Mouse (Mus musculus) layer of hippocampus, adult 2 months (tissue): Measurements from ENCODE around the gene Asb4. TPM values are rescaled to one million over a fixed set of nuclear protein-coding genes. Genes with fewer than 3 reads are reported as not detected.
"Not testable (repeated sequence)": the region's sequence is repeated elsewhere in the genome, so short reads cannot be mapped to it uniquely, and the experiment has no call there.

ENCODE experiments used
- DNase-seq, 2 experiments: peaks; one replicate each; pipeline ENCODE4 v3.0.0; 2022; ENCODE audit warnings: low spot score in 2 of 2
- H3K27ac ChIP-seq: fragments of 200-600 bp; 2 replicates; pipeline ENCODE4 v1.8.1; 2022
- H3K4me3 ChIP-seq: fragments of 200-600 bp; 2 replicates; pipeline ENCODE4 v1.8.1; 2022; ENCODE audit warnings: mild to moderate bottlenecking
- CTCF ChIP-seq: fragments of 200-600 bp; conservative IDR thresholded peaks from 2 replicates; pipeline ENCODE4 v1.8.1; 2022; ENCODE audit warnings: antibody characterized with exemption, mild to moderate bottlenecking, moderate library complexity
- long read RNA-seq, 2 experiments: library from polyadenylated mRNA; stranded (forward); transcript quantifications; one replicate each; pipeline ENCODE4 v2.0.0; 2021; ENCODE audit warnings: borderline mapping rate in 2 of 2
- total RNA-seq, 2 experiments: library from RNA; stranded (reverse); gene quantifications; 2 replicates each; pipeline ENCODE4 v1.2.3; 2021

The Asb4 gene
- total RNA-seq, result under 1 TPM; 0.22 to 0.36 TPM
- long read RNA-seq, experiment 1, result 0 reads
- long read RNA-seq, experiment 2, result 0 reads

DNA sequence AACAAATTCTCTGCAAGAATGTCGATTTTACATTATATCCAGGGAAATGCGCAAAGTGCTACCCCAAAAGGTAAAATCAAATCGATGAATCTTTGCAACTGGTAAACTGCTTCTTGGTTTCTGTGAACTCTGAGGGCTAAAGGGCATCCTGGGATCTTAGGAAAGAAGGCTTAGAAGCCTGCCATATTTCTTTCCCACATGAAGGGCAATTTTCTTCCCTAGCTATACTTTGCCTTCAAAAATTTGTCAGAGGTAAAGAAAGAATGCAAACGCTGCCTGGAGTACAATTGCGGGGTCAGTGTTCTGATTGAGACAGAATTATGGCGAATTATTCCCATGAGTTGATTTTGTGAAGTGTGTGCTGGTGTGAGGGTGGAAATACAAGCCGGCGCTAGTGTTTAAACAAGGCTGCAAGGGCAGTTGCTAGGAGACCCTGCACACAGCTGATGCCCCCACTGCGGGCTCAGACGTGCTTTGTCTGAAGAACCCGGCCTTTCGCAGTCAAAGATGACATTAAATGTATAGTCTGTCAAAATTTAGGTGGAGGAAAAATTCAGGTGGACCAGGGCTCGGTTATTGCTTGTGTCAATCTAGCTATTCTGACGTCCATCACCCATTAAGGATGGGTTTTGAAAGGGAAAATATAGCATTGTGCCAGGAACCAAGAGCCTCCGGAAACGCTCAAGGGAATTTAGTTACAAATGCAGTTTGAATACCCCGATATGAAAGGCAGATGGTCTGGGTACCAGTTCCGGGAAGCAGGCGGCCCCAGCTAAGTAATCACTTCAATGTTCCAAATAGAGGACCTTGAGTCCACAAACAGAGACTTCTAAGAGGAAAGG is at the start of gene Asb4:
Gene Asb4 (plus strand): TSS at position 51 of the 842 bp plus-strand sequence.
- no peak for DNase-seq
- H3K4me3 ChIP-seq, result peak within 1 kb of the TSS; percentile 48

DNA sequence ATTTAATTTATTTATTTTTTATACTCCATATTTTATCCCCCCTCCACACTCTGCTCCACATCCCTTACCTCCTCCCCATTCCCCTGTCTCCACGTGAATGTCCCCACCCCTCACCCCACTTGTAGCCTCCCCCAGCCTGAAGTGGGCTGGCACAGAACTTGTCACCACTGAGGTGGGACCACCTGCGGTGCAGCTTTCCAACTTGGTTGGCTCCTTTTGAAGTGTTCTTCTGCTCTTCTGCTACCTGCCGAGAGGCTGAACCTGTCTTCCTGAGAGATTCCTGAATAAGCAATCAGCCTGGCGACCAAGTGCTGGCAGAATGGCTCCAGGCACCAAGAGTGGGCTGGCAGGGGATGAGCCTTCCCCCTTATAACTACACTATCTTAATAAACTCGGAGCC is 49.2 kb upstream of the Asb4 start:
- no peak for DNase-seq
- H3K27ac ChIP-seq, result no peak overlapping the region
- H3K4me3 ChIP-seq, result no peak overlapping the region
- no peak for TF ChIP-seq CTCF

More for the DNA sequence above, at the start of gene Asb4:
- no peak for TF ChIP-seq CTCF
- H3K27ac ChIP-seq, result no peak within 1 kb of the TSS; the same call in 1 of the 2 replicates

DNA sequence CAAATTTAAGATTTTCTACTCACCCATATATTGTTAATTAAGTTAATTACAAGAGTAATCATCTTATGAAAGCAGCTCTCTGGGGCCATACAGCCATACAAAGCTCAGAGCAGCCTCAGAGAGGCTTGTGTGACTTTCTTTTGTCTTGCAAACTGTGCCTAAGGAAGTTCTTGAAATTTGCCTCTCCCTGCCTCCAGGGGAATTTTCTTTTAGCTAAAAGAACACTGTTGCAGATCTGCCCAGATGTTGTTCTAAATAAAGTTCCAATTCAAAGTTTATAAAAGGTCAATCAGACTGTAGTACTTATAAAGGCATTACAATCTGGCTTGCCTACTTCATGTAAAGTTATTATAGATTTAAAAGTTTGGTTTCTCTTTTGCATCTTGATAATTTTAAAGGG is 47.2 kb upstream of the Asb4 start:
- not testable (repeated sequence) for DNase-seq, H3K4me3 ChIP-seq, H3K27ac ChIP-seq

DNA sequence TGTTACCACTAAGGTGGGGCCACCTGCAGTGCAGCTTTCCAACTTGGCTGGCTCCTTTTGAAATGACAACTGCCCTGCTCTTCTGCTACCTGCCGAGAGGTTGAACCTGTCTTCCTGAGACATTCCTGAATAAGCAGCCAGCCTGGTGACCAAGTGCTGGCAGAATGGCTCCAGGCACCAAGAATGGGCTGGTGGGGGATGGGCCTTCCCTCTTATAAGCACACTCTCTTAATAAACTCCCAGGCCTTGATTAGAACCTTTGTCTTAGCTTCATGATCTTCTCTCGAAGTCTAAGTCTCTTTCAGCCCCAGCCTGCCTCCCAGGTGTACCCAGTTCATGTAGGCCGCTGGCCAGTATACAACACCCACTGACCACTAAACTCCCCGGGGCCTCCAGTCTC is 44.4 kb upstream of the Asb4 start:
- H3K27ac ChIP-seq, H3K4me3 ChIP-seq, DNase-seq: not testable (repeated sequence)

DNA sequence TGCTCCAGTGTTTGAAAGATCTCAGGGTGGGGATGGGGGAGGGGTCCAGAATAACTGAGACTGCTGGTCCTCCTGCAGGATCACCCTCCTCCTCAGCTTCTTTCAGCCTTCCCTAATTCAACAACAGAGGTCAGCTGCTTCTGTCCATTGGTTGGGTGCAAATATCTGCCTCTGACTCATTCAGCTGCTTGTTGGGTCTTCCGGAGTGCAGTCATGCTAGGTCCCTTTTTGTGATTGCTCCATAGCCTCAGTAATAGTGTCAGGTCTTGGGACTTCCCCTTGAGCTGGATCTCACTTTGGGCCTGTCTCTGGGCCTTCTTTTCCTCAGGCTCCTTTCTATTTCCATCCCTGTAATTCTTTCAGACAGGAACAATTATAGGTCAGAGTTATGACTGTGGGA is 43.9 kb upstream of the Asb4 start:
- H3K27ac ChIP-seq, DNase-seq, H3K4me3 ChIP-seq: not testable (repeated sequence)

DNA sequence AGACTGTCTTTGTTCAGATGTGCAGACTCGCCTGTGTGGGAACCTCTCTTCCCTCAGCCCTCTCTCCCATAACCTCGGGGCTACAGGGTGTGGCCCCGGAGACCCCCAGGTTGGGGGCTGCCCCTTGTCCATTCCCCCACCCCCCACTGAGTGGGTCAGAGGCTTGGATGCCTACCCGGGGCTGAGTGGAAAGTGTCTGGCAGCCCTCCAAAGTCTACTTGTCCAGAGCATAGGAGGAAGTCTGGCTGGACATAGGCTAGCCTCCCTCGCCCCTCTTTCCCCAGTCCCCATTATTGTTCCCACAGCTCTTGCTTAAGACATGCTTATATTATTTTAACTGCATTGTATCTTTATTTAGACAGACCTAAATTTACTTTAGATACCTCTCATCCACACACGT is 38.9 kb upstream of the Asb4 start:
- no peak for TF ChIP-seq CTCF
- H3K27ac ChIP-seq, result no peak overlapping the region
- no peak for DNase-seq
- no peak overlapping the region for H3K4me3 ChIP-seq

DNA sequence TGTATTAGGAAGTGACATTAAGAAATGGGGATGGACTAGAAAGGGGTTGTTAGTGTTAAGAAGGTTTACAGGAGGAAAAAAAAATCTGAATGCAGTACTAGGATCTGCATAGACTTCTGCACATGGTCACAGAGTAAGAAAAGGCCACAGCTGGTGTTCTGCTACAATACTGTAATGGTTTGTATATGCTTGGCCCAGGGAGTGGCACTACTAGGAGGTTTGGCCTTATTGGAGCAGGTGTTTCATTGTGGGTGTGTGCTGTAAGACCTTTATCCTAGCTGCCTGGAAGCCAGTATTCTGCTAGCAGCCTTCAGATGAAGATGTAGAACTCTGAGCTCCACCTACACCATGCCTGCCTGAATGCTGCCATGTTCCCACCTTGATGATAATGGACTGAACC is 25.3 kb upstream of the Asb4 start:
- H3K27ac ChIP-seq, result no peak overlapping the region
- DNase-seq, result no peak
- no peak for TF ChIP-seq CTCF
- H3K4me3 ChIP-seq, result no peak overlapping the region

DNA sequence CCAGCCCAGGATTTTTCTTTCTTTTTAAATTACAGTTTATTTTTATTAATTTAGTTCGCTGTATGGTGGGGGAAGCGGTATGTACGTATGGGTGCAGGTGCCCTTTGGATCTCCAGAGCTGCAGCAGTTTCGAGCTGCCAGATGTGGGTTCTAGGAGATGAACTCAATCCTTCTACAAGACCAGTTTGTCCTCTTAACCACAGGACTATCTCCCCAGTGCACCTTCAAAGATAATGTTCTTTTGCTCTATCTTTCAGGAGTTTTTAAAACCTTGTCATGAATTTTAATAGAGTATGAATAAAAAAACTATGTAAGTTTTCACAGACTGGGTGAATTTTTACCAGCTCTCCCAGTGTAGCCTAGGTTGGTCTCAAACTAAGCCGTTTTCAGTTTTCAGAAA is 22.8 kb upstream of the Asb4 start:
- no peak overlapping the region for H3K27ac ChIP-seq
- TF ChIP-seq CTCF, result no peak
- no peak overlapping the region for H3K4me3 ChIP-seq
- no peak for DNase-seq

DNA sequence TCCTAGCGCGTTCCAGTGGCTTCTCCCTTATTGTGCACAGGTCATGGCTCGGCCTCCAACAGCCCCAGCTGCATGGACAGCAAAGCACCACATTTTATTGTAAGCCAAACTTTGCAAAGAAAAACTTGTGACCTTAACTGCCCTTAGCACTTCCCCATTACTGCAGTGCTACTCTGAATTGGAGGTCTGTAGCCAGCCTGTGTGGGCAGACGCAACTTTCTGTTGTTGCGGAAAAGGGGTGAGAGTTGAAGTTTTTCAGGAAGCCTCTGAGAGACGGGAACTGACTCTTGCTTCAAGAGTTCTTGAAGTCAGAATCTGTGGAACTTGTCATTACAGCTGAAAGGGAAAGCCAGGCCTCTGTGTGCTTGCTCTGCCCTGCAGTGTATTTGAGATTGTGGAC is 21.2 kb upstream of the Asb4 start:
- H3K4me3 ChIP-seq, result no peak overlapping the region
- H3K27ac ChIP-seq, result no peak overlapping the region
- TF ChIP-seq CTCF, result no peak
- DNase-seq, result no peak

DNA sequence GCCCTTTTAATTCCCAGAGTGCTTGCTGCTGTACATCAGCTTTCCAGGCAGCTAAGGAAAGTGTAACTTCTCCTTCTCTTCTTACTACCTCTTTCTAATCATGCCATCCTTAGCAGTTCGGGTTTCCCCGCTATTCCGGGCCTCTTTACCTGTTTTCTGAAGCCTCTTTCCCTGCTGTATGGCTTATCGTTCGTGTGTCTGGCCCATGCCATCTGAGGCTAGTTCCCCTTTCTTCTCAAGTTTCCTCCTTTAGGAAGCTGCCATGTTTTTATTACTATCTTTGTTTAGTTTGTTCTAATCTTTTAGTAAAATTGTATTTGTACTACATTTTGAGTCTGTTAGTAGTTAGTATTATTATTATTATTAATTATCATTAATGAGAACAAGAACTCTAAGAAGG is 17.3 kb upstream of the Asb4 start:
- no peak overlapping the region for H3K4me3 ChIP-seq
- no peak for TF ChIP-seq CTCF
- H3K27ac ChIP-seq, result no peak overlapping the region
- DNase-seq, result no peak

DNA sequence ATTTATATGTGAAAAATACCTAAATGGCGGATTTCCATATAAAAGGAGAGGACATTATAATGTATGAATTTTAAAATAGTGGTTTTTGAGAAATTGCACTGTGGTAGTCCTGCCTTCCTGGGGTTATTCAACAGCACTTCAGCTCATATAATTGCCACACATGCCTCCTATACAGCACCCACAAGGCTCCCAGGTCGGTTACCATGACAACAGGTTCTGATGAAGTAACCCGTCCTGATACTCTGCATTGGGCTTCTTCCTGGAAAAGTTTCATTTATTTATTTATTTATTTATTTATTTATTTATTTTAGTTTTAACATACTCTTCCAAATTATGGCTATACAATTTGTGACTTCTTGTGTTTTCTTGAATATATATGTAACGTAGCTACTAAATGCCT is 6.3 kb upstream of the Asb4 start:
- TF ChIP-seq CTCF, result no peak
- Histone ChIP-seq H3K4me3 (no peak overlapping the region), H3K27ac (no peak overlapping the region)

DNA sequence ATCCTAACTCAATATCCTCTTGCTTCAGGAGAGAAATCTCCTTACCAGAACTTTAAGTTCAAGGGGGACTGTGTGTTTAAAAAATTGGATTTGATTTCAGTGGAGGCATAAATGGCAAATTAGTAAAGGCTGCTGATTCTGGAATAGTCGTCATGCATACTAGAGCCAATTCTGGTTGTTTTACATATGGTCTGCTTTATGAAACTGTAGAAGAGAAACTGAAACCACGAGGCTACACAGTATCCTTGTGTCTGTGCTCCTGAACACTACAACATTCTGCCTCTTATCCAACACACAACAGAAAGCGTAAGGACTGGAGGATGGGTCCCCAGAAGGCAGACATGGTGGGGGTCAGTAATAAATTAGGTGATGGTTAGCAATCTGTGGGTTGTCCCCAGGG is 4.1 kb upstream of the Asb4 start:
- Histone ChIP-seq H3K27ac (no peak overlapping the region), H3K4me3 (no peak overlapping the region)
- no peak for DNase-seq
- no peak for TF ChIP-seq CTCF

More for the DNA sequence above, 6.3 kb upstream of the Asb4 start:
- DNase-seq, result no peak

DNA sequence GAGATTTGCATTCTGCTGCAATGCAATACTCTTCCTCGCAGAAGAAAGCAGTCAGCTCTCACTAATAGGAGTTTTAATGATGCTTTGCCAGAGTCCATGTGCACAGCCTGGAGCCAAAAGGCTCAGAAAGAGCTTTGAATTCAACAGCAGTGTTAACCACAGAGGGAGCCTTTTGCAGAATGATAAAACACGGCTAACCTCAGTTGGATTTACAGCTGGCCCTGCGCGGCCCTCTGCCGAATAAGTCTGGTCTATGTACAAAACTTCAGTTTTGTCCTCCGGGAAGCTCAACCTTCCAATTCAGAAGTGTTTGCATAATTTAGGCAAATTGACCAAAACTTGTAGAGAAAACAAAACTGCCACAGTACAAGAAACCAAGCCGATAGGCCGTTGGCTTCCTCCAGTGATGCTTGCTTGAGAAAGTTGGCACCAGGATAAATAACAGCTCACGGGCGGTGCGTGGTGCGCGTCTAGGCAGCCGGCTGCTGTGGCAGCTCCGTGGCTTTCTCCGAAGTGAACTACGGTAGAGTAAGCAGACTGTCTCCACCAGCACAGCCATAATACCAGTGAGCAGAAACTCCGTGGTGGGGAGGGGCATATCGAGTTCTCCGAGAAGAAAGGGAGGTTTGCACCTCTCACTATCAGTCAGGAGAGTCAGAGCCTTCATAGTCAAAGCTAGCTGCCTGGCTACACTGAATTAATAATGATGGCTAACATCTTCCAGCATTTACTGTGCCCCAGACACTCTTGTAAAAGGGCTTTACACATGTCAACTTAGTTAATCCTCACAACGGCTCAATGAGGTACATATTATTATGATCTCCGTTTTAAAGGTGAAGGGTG is 3.2 kb upstream of the Asb4 start:
- peak overlapping the region; percentile 37 for H3K4me3 ChIP-seq
- no peak for TF ChIP-seq CTCF
- DNase-seq, result peak; percentile 33 to 55
- 0 out of 2 replicates have a peak overlapping the region, but pooled peaks have one; percentile 28 for H3K27ac ChIP-seq
